In the genomic region with DNA sequence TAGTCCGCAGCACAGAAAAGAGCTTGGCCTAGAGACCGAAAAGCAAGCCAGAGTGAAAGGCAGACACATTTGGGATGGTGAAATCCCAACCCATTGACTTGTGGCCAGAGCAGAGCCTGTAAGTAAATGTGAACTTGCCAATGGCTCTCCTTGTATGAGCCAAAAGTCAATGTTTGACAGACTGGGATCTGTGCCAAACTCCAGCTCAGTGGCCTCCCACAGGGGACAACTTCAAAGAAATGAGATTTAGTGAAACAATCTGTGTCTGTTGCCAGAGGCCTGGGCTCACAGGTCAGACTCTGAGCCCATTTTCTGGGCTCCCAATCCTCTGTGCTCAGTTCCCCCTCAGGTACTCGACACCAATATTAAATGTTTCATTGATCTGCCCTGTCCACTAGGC, we compare ENCODE assay signal across 8 mouse cellular contexts.
DNase-seq lines count a peak whose midpoint lies in the region; ATAC-seq and TF ChIP-seq lines count a peak whose summit lies in the region.

No protein-coding gene starts in this region.

- no peak for TF ChIP-seq CTCF in lung, embryonic 14.5 days (IDR thresholded peaks at IDR 0.05; ENCODE audit: low read depth)

- H3K4me2 ChIP-seq in midbrain, embryonic 11.5 days: no peak overlapping the region
- no peak overlapping the region for H3K4me2 ChIP-seq in lung, embryonic 14.5 days

- peaks cover 19% of the 10 kb centered on the region for H3K36me3 ChIP-seq in midbrain, embryonic 10.5 days
- peaks cover 3% of the 10 kb centered on the region; the same call in 1 of the 2 replicates for H3K36me3 ChIP-seq in midbrain, embryonic 11.5 days (ENCODE audit: control insufficient read depth, insufficient read depth, low read length)
- no peaks in the 10 kb centered on the region for H3K36me3 ChIP-seq in lung, embryonic 14.5 days (ENCODE audit: insufficient read depth)

- ATAC-seq in midbrain, embryonic 11.5 days (ENCODE audit: low FRiP score): no peak
- peak; percentile 89 for ATAC-seq in lung, embryonic 14.5 days (ENCODE audit: insufficient read depth)
- no peak for ATAC-seq in erythroid progenitor cell, adult 5-6 weeks (replicated peaks; ENCODE audit: low FRiP score, poor library complexity, severe bottlenecking)

- H3K4me3 ChIP-seq in midbrain, embryonic 10.5 days: no peak overlapping the region
- H3K4me3 ChIP-seq in midbrain, embryonic 11.5 days (ENCODE audit: low read depth, low read length): no peak overlapping the region
- no peak overlapping the region for H3K4me3 ChIP-seq in lung, embryonic 14.5 days (ENCODE audit: low read depth, low read length)

- peaks cover 17% of the 10 kb centered on the region for H3K4me1 ChIP-seq in midbrain, embryonic 10.5 days
- H3K4me1 ChIP-seq in midbrain, embryonic 11.5 days (ENCODE audit: control insufficient read depth, insufficient read depth, low read length): no peaks in the 10 kb centered on the region
- H3K4me1 ChIP-seq in lung, embryonic 14.5 days (ENCODE audit: insufficient read depth): peaks cover 20% of the 10 kb centered on the region

- DNase-seq in midbrain, embryonic 10.5 days (ENCODE audit: low spot score): no peak
- no peak for DNase-seq in midbrain, embryonic 11.5 days (ENCODE audit: low spot score, missing footprints)
- peak; percentile 70 to 83 for DNase-seq in heart, adult 18-20 months
- peak; percentile 90 for DNase-seq in kidney, adult 18-20 months
- DNase-seq in lung, embryonic 14.5 days: peak; percentile 94
- DNase-seq in right cerebral cortex, postnatal 36 days (ENCODE audit: low spot score in 2 of 2): no peak
- no peak for DNase-seq in right cerebral cortex, postnatal 4 days

- 89% methylated on average over 3 of the region's 3 CpGs for WGBS in midbrain, embryonic 10.5 days
- WGBS in midbrain, embryonic 11.5 days: 83% methylated on average over 3 of the region's 3 CpGs
- 43% methylated on average over 3 of the region's 3 CpGs for WGBS in lung, embryonic 14.5 days

- peaks cover 14% of the 10 kb centered on the region; the same call in 1 of the 2 replicates for H3K9me3 ChIP-seq in midbrain, embryonic 10.5 days (replicated peaks)
- H3K9me3 ChIP-seq in midbrain, embryonic 11.5 days (ENCODE audit: control insufficient read depth, low read length): peaks cover 8% of the 10 kb centered on the region; the same call in 1 of the 2 replicates
- H3K9me3 ChIP-seq in lung, embryonic 14.5 days (ENCODE audit: low read depth, low read length): peaks cover 5% of the 10 kb centered on the region; the same call in 1 of the 2 replicates

- H3K9ac ChIP-seq in midbrain, embryonic 11.5 days (ENCODE audit: low read length): no peak overlapping the region
- H3K9ac ChIP-seq in lung, embryonic 14.5 days: no peak overlapping the region

- H3K27me3 ChIP-seq in midbrain, embryonic 10.5 days (ENCODE audit: low read depth, poor library complexity, severe bottlenecking): no peaks in the 10 kb centered on the region
- H3K27me3 ChIP-seq in midbrain, embryonic 11.5 days (ENCODE audit: control insufficient read depth, insufficient read depth, low read length): no peaks in the 10 kb centered on the region
- no peaks in the 10 kb centered on the region for H3K27me3 ChIP-seq in lung, embryonic 14.5 days (ENCODE audit: insufficient read depth, low read length)

- 0 out of 2 replicates have a peak overlapping the region, but pooled peaks have one; percentile 4 for H3K27ac ChIP-seq in midbrain, embryonic 10.5 days (replicated peaks)
- H3K27ac ChIP-seq in midbrain, embryonic 11.5 days (ENCODE audit: low read depth, low read length): no peak overlapping the region
- H3K27ac ChIP-seq in lung, embryonic 14.5 days (ENCODE audit: low read depth): peak overlapping the region; percentile 80

Comparison
In these comparisons a context has a peak if more than half of its experiments do, and no peak if none do; other contexts are left out.
1. DNase-seq: peak in heart, adult 18-20 months (2 of 2), kidney, adult 18-20 months (single experiment) and lung, embryonic 14.5 days (single experiment); none in midbrain, embryonic 10.5 days (single experiment), midbrain, embryonic 11.5 days (single experiment), right cerebral cortex, postnatal 36 days (0 of 2) and right cerebral cortex, postnatal 4 days (single experiment).